Mouse (Mus musculus) cerebellum, adult 8-10 months (tissue): Measurements from ENCODE around the gene Ttll7.

Experiments
- DNase-seq: peaks from one replicate; pipeline ENCODE4 v3.0.0; 2022

Ttll7 gene

DNA sequence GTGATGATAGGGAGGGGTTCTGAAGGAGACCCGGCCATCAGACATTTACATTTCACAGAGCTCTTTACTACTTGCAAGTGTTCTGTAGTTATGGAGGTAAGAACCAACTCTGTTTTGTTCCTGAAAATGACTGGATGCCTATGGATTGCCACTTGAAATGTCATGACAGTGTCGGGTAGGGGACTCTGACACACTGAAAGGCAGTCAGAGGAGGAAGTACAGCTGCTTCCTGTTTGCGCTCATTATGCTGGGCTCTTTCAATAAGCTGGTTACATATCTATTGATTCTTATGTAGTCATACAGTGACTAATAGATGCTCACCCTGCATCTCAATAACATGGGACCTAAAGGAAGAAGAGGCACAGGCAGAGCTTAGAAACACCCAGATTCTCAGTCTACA is 148.8 kb downstream of the Ttll7 start:
- no peak for DNase-seq

DNA sequence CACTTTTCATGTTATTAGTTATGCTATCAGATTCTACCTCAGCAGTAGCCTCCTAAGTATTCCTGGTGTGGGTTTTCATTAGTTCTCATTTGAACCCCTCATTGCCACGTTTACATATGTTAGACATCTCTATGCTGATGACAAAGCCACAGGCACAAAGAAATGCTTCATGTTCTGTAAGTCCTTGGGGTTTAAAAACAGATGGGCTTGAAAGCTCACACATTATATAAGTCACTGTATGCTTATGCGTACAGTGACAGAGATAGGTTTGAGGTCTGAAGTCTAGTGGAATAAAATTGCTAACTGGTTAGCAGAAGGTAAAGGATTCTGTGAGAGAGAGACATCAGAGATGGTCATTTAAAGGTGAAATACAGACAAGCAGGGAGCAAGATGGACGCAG is 149.4 kb downstream of the Ttll7 start:
- no peak for DNase-seq

DNA sequence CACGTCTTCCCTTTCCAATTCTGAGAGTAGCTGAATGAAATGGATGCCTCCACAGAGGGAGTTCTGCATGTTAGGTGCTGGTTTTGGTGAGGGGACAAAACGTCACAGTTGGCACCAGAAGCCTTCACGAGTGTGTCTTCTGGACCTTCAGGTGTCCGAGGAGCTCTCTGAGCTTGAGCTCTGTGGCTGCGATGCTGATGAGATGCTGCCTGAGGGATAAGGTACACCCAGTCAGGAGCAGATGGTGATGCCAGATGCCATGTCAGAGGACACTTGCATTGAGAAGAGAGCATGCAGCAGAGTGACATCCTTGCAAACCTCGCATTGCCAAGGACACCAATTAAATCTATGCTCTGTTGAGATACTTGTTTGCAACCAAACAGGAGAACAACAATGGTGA is 164.3 kb downstream of the Ttll7 start:
- no peak for DNase-seq

DNA sequence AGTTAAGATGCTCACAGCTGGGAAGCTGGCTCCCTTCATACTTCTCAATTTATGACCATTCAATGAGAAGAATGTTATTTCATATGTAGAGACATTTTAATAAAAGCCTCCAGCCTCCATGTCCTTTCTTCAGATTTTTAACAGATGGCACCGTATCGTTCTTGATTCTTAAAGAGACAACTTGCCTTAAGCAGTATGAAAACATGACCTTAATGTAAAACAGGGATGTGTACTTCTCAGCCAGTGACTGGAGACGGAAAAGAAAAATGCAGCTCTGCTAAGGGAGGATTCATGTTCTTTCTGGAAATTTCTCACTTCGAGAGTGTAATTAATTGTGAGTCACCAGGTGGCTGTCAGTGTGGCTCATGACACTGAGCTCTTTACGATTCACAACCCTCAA is 167.3 kb downstream of the Ttll7 start:
- no peak for DNase-seq

DNA sequence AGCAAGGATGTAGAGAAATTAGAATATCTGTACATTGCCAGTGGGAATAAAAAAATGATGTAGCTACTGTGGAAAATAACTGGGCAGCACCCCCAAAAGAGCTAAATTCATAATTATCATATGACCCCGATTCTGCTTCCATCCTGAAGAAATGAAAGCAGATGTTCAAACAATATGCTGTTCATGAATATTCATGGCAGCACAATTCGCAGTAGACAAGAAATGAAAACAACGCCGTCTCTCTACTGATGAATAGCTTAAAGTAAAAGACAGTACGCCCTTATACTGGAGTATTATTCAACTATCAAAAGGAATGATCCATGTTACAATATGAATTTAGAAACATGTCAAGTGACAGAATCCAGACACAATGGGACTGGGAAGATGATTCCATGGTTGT is 174.1 kb downstream of the Ttll7 start:
- DNase-seq: no peak

DNA sequence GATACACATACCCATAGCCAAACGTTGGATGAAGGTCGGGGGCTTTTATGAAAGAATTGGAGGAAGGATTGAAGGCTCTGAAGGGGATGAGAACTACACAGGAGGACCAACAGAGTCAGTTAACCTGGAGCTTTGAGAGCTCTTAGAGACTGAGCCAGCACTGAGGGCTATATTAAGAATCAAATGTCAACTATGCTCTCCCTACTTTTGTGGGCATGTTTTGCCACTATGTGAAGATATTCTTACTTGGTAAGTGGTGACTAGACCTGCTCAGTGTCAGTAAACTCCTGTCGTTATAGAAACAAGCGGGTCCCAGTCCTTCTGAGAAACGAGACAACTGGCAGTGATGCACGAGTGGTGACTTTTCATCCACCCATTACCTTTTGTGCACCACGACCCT is 176.2 kb downstream of the Ttll7 start:
- no peak for DNase-seq

DNA sequence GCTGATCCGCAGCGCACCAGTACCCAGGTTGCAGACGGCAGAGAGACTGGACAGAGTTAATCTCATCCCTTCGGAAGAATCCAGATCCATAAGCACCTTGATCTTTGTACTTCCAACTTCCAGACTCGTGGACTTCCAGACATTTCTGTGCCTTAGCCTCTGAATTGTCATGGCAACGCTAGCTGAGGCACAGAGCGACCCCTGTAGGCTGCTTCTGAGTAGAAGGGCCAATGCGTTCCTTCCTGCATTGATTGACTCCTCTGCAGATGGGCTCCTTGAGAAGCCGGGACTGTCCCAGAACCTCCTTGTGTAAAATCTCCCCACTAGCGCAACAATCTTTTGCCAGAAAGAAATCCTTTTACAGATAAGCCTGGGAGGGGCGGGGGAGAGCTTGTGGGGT is 177.6 kb downstream of the Ttll7 start:
- DNase-seq: no peak

DNA sequence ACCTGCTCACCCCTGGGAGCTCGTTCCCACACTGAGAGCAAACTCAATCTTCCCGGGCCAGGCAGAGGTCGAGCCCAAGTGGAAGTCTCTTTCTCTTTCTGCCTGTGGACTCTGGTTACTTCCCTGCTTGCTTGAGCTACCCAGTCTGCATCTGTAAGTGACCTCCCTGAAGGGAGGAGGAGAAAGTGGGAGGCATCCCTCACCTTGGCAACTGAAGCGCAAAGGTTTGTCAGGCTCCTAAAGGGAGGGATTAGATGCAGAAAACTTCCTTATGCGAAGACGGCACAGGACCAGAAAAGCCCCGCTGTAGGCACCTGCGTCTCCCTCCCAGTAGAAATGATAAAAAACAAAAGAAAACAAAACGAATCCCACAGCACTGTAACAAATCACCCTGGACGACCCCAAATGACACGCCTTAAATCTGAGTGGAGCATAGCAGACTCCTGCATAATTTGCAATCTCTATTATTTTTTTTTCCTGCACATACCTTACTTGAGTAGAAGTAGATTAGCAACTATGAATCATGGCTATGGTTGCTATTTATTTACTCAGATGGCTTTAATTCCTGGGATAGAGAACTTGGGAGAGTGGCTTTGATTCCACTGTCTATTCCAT is 178.2 kb downstream of the Ttll7 start:
- no peak for DNase-seq
